Mouse (Mus musculus): ENCODE results near the gene Pde3b. TPM values are rescaled to one million over a fixed set of nuclear protein-coding genes. Genes with fewer than 3 reads are reported as not detected.

Pde3b gene
- polyA plus RNA-seq, 1 experiment from 2014 or later, result 5.0 TPM

DNA sequence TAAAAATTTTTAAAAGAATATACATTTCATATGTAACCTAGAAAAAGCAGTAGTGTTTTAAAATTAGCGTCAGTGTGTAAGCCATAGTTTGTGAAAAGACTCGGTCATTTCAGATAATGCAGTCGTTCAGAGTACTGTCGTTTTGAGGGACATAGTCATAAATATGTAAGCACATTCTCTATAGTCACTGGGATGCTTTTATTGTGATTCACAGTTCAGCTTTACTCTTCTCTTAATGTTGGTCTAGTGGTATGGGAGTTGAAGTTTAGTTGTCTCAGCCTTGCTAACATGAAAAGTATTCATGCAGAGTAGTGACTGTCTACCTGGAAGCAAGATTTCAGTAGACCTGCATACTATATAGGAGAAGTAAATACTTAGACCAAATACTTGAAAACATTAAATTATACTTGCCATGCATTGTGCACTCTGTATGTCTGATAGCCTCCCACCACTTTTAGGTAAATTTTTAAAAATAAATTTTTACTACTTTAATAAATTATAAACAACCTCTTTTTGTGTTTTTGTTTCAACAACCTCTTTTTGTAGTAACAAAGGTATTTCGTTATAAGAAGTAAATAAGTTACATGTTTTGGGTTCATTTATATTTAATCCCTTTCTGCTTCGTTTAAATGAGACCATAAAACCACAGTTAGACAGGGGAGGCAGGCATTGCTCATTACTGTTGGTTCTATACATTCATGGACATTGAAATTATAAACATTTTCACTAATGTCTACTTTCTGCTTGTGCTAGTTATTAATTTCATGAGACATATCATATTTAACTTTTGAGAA, 65.3 kb downstream of the Pde3b start:
- 0 out of 2 replicates have a peak, but pooled peaks cover 2% of the 10 kb centered on the region for H3K4me1 ChIP-seq (ENCODE audit: insufficient read depth)
- H3K36me3 ChIP-seq (replicated peaks; ENCODE audit: insufficient read depth, low read length), result no peaks in the 10 kb centered on the region
- 50% methylated on average over 6 of the region's 6 CpGs for WGBS (ENCODE audit: insufficient replicate concordance)
- DNase-seq, result no peak
- H3K27ac ChIP-seq (ENCODE audit: low read depth), result peak overlapping the region; percentile 12; the same call in 1 of the 2 replicates
- no peak for TF ChIP-seq CTCF (IDR thresholded peaks at IDR 0.05; ENCODE audit: low read depth)
- TF ChIP-seq EP300 (IDR thresholded peaks at IDR 0.05; ENCODE audit: low read depth), result no peak
- no peaks in the 10 kb centered on the region for H3K9me3 ChIP-seq (ENCODE audit: low read length)
- H3K4me3 ChIP-seq (ENCODE audit: low read depth, low read length), result no peak overlapping the region
- no peak overlapping the region for H3K9ac ChIP-seq (replicated peaks)
- ATAC-seq, result no peak
- no peaks in the 10 kb centered on the region for H3K27me3 ChIP-seq (ENCODE audit: insufficient read depth, low read length)
- no peak overlapping the region for H3K4me2 ChIP-seq (ENCODE audit: low read depth, low read length)

DNA sequence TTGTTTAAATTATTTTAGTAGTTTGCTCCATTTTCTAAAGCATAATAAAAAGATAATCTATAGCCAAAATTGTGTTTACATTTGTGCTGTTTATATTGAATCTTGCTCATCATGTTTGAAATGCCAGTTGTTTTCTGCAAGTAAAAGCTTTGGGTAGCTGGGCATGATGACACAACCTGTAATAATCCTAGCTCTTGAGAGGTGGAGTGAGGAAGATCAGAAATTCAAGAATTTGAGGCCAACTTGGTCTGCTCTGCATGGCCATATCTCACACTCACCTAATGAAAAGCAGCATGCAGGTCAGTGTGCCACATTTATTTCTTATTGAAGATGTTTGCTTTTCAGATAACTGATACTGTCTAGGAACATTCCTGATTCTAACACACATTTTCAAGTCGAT, 65.9 kb downstream of the Pde3b start:
- WGBS (ENCODE audit: insufficient replicate concordance), result 46% methylated on average over 1 of the region's 1 CpGs
- H3K4me1 ChIP-seq (ENCODE audit: insufficient read depth), result 0 out of 2 replicates have a peak, but pooled peaks cover 2% of the 10 kb centered on the region
- no peak overlapping the region for H3K9ac ChIP-seq (replicated peaks)
- H3K9me3 ChIP-seq (ENCODE audit: low read length), result no peaks in the 10 kb centered on the region
- no peaks in the 10 kb centered on the region for H3K36me3 ChIP-seq (replicated peaks; ENCODE audit: insufficient read depth, low read length)
- ATAC-seq (no peak), DNase-seq (no peak)
- no peak overlapping the region for H3K27ac ChIP-seq (ENCODE audit: low read depth)
- H3K4me3 ChIP-seq (ENCODE audit: low read depth, low read length), result no peak overlapping the region
- no peaks in the 10 kb centered on the region for H3K27me3 ChIP-seq (ENCODE audit: insufficient read depth, low read length)
- no peak overlapping the region for H3K4me2 ChIP-seq (ENCODE audit: low read depth, low read length)
- TF ChIP-seq EP300 (IDR thresholded peaks at IDR 0.05; ENCODE audit: low read depth) (no peak), CTCF (IDR thresholded peaks at IDR 0.05; ENCODE audit: low read depth) (no peak)

DNA sequence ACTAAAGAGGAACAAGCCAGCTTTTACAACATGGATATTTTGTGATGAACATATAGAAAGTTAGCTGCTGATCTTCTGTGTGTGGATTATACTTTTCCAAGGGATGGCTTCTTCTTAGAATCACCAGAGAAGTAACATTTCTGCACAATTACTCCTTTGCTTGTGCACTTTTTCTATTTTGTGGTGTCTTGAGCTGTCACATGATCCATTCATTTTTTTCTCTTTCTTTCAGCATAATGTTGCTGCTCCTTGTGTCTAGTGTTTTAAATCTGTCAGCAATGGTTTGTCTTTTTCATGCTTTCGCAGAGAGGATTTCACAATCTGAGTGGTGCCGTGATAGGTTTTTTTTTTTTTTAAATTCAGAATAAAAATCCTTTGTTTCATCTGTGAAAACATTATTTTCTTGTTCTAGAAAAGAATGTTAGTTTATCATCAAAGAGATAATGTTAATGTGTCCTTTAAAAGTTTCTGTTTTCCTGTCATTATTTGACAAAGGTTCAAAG, 66.4 kb downstream of the Pde3b start:
- Histone ChIP-seq H3K36me3 (replicated peaks; ENCODE audit: insufficient read depth, low read length) (no peaks in the 10 kb centered on the region), H3K9me3 (ENCODE audit: low read length) (no peaks in the 10 kb centered on the region), H3K27ac (ENCODE audit: low read depth) (no peak overlapping the region), H3K27me3 (ENCODE audit: insufficient read depth, low read length) (no peaks in the 10 kb centered on the region), H3K4me2 (ENCODE audit: low read depth, low read length) (no peak overlapping the region), H3K4me3 (ENCODE audit: low read depth, low read length) (no peak overlapping the region), H3K4me1 (ENCODE audit: insufficient read depth) (0 out of 2 replicates have a peak, but pooled peaks cover 2% of the 10 kb centered on the region), H3K9ac (replicated peaks) (no peak overlapping the region)
- no peak for TF ChIP-seq EP300 (IDR thresholded peaks at IDR 0.05; ENCODE audit: low read depth)
- WGBS (ENCODE audit: insufficient replicate concordance), result 75% methylated on average over 2 of the region's 2 CpGs
- no peak for ATAC-seq
- DNase-seq, result no peak

DNA sequence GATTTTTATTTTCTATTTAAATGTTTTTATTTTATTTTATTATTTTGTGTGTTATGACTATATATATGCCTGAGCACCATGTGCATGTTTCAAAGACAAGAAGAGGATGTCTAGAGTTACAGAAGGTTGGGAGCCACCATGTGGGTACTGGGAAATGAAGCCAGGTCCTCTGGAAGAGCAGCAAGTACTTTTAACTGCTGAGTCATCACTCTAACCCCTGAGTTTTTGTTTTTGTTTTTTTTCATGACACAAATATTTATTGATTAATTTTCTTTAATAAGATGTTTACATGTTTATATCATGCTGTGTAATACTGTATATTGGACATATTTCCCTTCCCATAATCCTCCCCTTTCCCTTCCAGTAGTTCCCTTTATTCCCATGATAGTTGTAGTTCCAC, 77.5 kb downstream of the Pde3b start:
- Histone ChIP-seq H3K27me3 (ENCODE audit: insufficient read depth, low read length) (no peaks in the 10 kb centered on the region), H3K27ac (ENCODE audit: low read depth) (no peak overlapping the region), H3K4me1 (ENCODE audit: insufficient read depth) (no peaks in the 10 kb centered on the region), H3K4me2 (ENCODE audit: low read depth, low read length) (no peak overlapping the region), H3K9ac (replicated peaks) (no peak overlapping the region), H3K4me3 (ENCODE audit: low read depth, low read length) (no peak overlapping the region), H3K9me3 (ENCODE audit: low read length) (no peaks in the 10 kb centered on the region), H3K36me3 (replicated peaks; ENCODE audit: insufficient read depth, low read length) (no peaks in the 10 kb centered on the region)
- TF ChIP-seq EP300 (IDR thresholded peaks at IDR 0.05; ENCODE audit: low read depth) (no peak), CTCF (IDR thresholded peaks at IDR 0.05; ENCODE audit: low read depth) (no peak)
- ATAC-seq, result no peak
- DNase-seq, result no peak

DNA sequence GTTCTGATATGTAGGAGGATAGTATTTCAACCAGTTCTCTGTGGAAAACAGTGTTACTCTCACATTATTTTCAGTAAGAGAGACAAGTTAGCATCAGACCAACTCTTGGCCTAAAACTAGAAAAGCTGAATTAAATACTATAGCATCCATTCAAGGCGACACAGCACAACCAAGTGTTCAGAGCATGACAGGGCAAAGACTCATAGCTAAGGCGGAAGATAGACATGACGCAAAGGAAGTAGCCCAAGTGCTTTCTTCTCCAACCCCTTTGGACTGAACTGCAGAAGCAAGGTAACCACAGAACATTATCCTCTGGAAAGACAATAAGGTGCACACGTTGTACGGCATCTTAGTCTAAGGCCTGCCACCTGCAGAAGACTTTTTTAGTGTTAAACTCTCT, 79.0 kb downstream of the Pde3b start:
- Histone ChIP-seq H3K4me1 (ENCODE audit: insufficient read depth) (no peaks in the 10 kb centered on the region), H3K27ac (ENCODE audit: low read depth) (no peak overlapping the region), H3K4me3 (ENCODE audit: low read depth, low read length) (no peak overlapping the region), H3K27me3 (ENCODE audit: insufficient read depth, low read length) (no peaks in the 10 kb centered on the region), H3K4me2 (ENCODE audit: low read depth, low read length) (no peak overlapping the region), H3K36me3 (replicated peaks; ENCODE audit: insufficient read depth, low read length) (no peaks in the 10 kb centered on the region), H3K9me3 (ENCODE audit: low read length) (no peaks in the 10 kb centered on the region), H3K9ac (replicated peaks) (no peak overlapping the region)
- 73% methylated on average over 5 of the region's 5 CpGs for WGBS (ENCODE audit: insufficient replicate concordance)
- no peak for DNase-seq
- ATAC-seq, result no peak
- no peak for TF ChIP-seq EP300 (IDR thresholded peaks at IDR 0.05; ENCODE audit: low read depth)
- peak; percentile 37; the same call in 1 of the 2 replicates for TF ChIP-seq CTCF (IDR thresholded peaks at IDR 0.05; ENCODE audit: low read depth)

DNA sequence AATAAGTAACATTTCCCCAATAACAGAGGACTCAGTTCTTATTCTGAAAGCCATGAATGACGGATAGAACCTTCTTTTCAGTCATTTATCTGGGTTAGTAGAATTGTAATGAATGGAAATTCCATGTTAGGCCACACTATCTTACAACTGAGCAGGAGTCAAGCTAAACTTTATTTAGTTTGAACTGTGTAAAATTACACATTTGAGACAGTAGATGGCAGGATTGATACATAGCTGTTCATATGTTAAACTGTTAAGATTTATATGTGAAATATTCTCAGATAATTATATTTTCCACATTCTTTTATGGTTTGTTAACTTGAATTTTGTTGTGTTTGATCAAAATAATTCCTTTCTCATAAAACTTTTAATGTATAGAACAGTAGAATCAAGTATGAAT, 84.2 kb downstream of the Pde3b start:
- TF ChIP-seq CTCF (IDR thresholded peaks at IDR 0.05; ENCODE audit: low read depth), result peak; percentile 37; the same call in 1 of the 2 replicates
- TF ChIP-seq EP300 (IDR thresholded peaks at IDR 0.05; ENCODE audit: low read depth), result no peak
- H3K9ac ChIP-seq (replicated peaks), result no peak overlapping the region
- no peak overlapping the region for H3K4me3 ChIP-seq (ENCODE audit: low read depth, low read length)
- H3K9me3 ChIP-seq (ENCODE audit: low read length), result no peaks in the 10 kb centered on the region
- no peaks in the 10 kb centered on the region for H3K4me1 ChIP-seq (ENCODE audit: insufficient read depth)
- no peak for ATAC-seq
- no peaks in the 10 kb centered on the region for H3K27me3 ChIP-seq (ENCODE audit: insufficient read depth, low read length)
- H3K27ac ChIP-seq (ENCODE audit: low read depth), result no peak overlapping the region
- no peaks in the 10 kb centered on the region for H3K36me3 ChIP-seq (replicated peaks; ENCODE audit: insufficient read depth, low read length)
- H3K4me2 ChIP-seq (ENCODE audit: low read depth, low read length), result no peak overlapping the region
- WGBS (ENCODE audit: insufficient replicate concordance), result 85% methylated on average over 1 of the region's 1 CpGs
- no peak for DNase-seq
